Mouse (Mus musculus) CH12.LX (cell line): ENCODE measurements around the gene Ppp1r35. TPM values are rescaled to one million over a fixed set of nuclear protein-coding genes. Genes with fewer than 3 reads are reported as not detected.
A peak's percentile ranks its signal among the peaks of the same experiment; 100 is the strongest.

Experiments used
- DNase-seq: peaks from one replicate; pipeline ENCODE4 v3.0.0-alpha.2; 2013; ENCODE audit errors: extremely low read depth
- H3K27ac ChIP-seq: 2 replicates; pipeline ENCODE4 v1.5.1; 2012; ENCODE audit warnings: low read depth, mild to moderate bottlenecking, control low read depth, moderate library complexity; ENCODE audit not compliant: insufficient read depth
- H3K27me3 ChIP-seq: replicated peaks from 2 replicates; pipeline ENCODE3; 2012; ENCODE audit warnings: inconsistent platforms
- H3K36me3 ChIP-seq, 2 experiments: replicated peaks in 1 of 2; 2 replicates each; pipeline versions ENCODE3 to v1.6.1; 2012; ENCODE audit warnings: inconsistent platforms in 1 of 2, low read length in 1 of 2, mild to moderate bottlenecking in 1 of 2, mixed read lengths in 1 of 2, moderate library complexity in 1 of 2; ENCODE audit not compliant: control insufficient read depth in 1 of 2, insufficient read depth in 1 of 2
- H3K4me1 ChIP-seq, 2 experiments: 2 replicates each; pipeline ENCODE4 v1.6.1; 2012; ENCODE audit warnings: inconsistent platforms in 1 of 2, moderate library complexity in 1 of 2; ENCODE audit not compliant: insufficient read depth in 2 of 2, control insufficient read depth in 1 of 2
- H3K4me2 ChIP-seq: 2 replicates; pipeline ENCODE4 v1.6.1; 2012; ENCODE audit warnings: low read depth, mild to moderate bottlenecking, control low read depth; ENCODE audit not compliant: poor library complexity, insufficient read depth, severe bottlenecking
- H3K4me3 ChIP-seq, 3 experiments: fragments of 150-350 bp in 1 of 3; sonication (generic) in 1 of 3; replicated peaks in 1 of 3; 2 replicates each; pipeline versions ENCODE3 to v1.5.1; 2011 to 2012; ENCODE audit warnings: low read depth in 2 of 3, low read length in 2 of 3, mild to moderate bottlenecking in 2 of 3, moderate library complexity in 2 of 3, control low read depth in 1 of 3, improper control_type of control experiment in 1 of 3, inconsistent platforms in 1 of 3, mixed read lengths in 1 of 3; ENCODE audit not compliant: poor library complexity in 1 of 3
- H3K79me2 ChIP-seq: replicated peaks from 2 replicates; pipeline ENCODE4 v1.6.1; 2012; ENCODE audit warnings: mild to moderate bottlenecking, moderate library complexity; ENCODE audit not compliant: control insufficient read depth, poor library complexity, insufficient read depth, severe bottlenecking; ENCODE audit errors: extremely low read depth
- H3K9ac ChIP-seq: 2 replicates; pipeline ENCODE4 v1.6.1; 2012; ENCODE audit warnings: low read depth, mild to moderate bottlenecking, control low read depth, moderate library complexity; ENCODE audit not compliant: insufficient read depth
- H3K9me3 ChIP-seq: replicated peaks from 2 replicates; pipeline ENCODE3; 2012; ENCODE audit warnings: low read length, inconsistent platforms, mixed read lengths
- BHLHE40 ChIP-seq: IDR thresholded peaks from 2 replicates; pipeline ENCODE4 v1.6.1; 2011; ENCODE audit warnings: mild to moderate bottlenecking, low read depth, low read length, improper control_type of control experiment
- CHD1 ChIP-seq: IDR thresholded peaks from 2 replicates; pipeline ENCODE4 v1.6.1; 2012; ENCODE audit warnings: low read depth, low read length, improper control_type of control experiment, inconsistent platforms
- CHD2 ChIP-seq: IDR thresholded peaks from 2 replicates; pipeline ENCODE4 v1.6.1; 2011; ENCODE audit warnings: low read length, improper control_type of control experiment
- ELF1 ChIP-seq: IDR thresholded peaks from 2 replicates; pipeline ENCODE4 v1.6.1; 2014; ENCODE audit warnings: low read depth, mild to moderate bottlenecking, inconsistent platforms, low read length, improper control_type of control experiment
- EP300 ChIP-seq: IDR thresholded peaks from 2 replicates; pipeline ENCODE4 v1.6.1; 2011; ENCODE audit warnings: low read length, improper control_type of control experiment
- ETS1 ChIP-seq: conservative IDR thresholded peaks from 2 replicates; pipeline ENCODE4 v1.6.1; 2012; ENCODE audit warnings: low read depth, mild to moderate bottlenecking, inconsistent platforms, low read length, improper control_type of control experiment, moderate library complexity
- HCFC1 ChIP-seq: IDR thresholded peaks from 2 replicates; pipeline ENCODE4 v1.6.1; 2012; ENCODE audit warnings: low read depth, mild to moderate bottlenecking, inconsistent platforms, low read length, improper control_type of control experiment
- IRF4 ChIP-seq: IDR thresholded peaks from 2 replicates; pipeline ENCODE4 v1.6.1; 2014; ENCODE audit warnings: low read depth, mild to moderate bottlenecking, inconsistent platforms, low read length, improper control_type of control experiment
- JUN ChIP-seq: IDR thresholded peaks from 2 replicates; pipeline ENCODE4 v1.6.1; 2011; ENCODE audit warnings: low read depth, mild to moderate bottlenecking, low read length, improper control_type of control experiment, moderate library complexity; ENCODE audit not compliant: insufficient read depth
- JUND ChIP-seq: conservative IDR thresholded peaks from 2 replicates; pipeline ENCODE4 v1.6.1; 2011; ENCODE audit warnings: low read depth, low read length, improper control_type of control experiment
- MAFK ChIP-seq: IDR thresholded peaks from 2 replicates; pipeline ENCODE4 v1.6.1; 2011; ENCODE audit warnings: low read length, improper control_type of control experiment; ENCODE audit not compliant: insufficient replicate concordance
- MAX ChIP-seq: IDR thresholded peaks from 2 replicates; pipeline ENCODE4 v1.6.1; 2011; ENCODE audit warnings: low read length, improper control_type of control experiment
- MAZ ChIP-seq: IDR thresholded peaks from 2 replicates; pipeline ENCODE4 v1.6.1; 2012; ENCODE audit warnings: low read depth, mild to moderate bottlenecking, inconsistent platforms, low read length, improper control_type of control experiment, moderate library complexity
- MEF2A ChIP-seq: IDR thresholded peaks from 2 replicates; pipeline ENCODE4 v1.6.1; 2014; ENCODE audit warnings: low read depth, mild to moderate bottlenecking, inconsistent platforms, low read length, improper control_type of control experiment, borderline replicate concordance
- MYC ChIP-seq: IDR thresholded peaks from 2 replicates; pipeline ENCODE4 v1.6.1; 2011; ENCODE audit warnings: low read depth, mild to moderate bottlenecking, improper control_type of control experiment, low read length
- PAX5 ChIP-seq: IDR thresholded peaks from 2 replicates; pipeline ENCODE4 v1.6.1; 2012; ENCODE audit warnings: low read length, inconsistent platforms, mixed read lengths
- POLR2A ChIP-seq: IDR thresholded peaks from 2 replicates; pipeline ENCODE4 v1.6.1; 2011; ENCODE audit warnings: low read depth, mild to moderate bottlenecking, improper control_type of control experiment, low read length
- POLR2AphosphoS2 ChIP-seq: IDR thresholded peaks from 2 replicates; pipeline ENCODE4 v1.6.1; 2011; ENCODE audit warnings: low read depth, low read length, improper control_type of control experiment
- RAD21 ChIP-seq: IDR thresholded peaks from 2 replicates; pipeline ENCODE4 v1.6.1; 2011; ENCODE audit warnings: low read depth, mild to moderate bottlenecking, low read length, improper control_type of control experiment, moderate library complexity
- RCOR1 ChIP-seq: conservative IDR thresholded peaks from 2 replicates; pipeline ENCODE4 v1.6.1; 2012; ENCODE audit warnings: low read depth, mild to moderate bottlenecking, inconsistent platforms, low read length, improper control_type of control experiment
- SIN3A ChIP-seq: IDR thresholded peaks from 2 replicates; pipeline ENCODE4 v1.6.1; 2012; ENCODE audit warnings: low read length, improper control_type of control experiment, inconsistent platforms
- SMC3 ChIP-seq: IDR thresholded peaks from 2 replicates; pipeline ENCODE4 v1.6.1; 2011; ENCODE audit warnings: low read depth, low read length, improper control_type of control experiment
- TBP ChIP-seq: conservative IDR thresholded peaks from 2 replicates; pipeline ENCODE4 v1.6.1; 2011; ENCODE audit warnings: low read depth, low read length, improper control_type of control experiment
- TCF12 ChIP-seq: IDR thresholded peaks from 2 replicates; pipeline ENCODE4 v1.6.1; 2014; ENCODE audit warnings: low read depth, mild to moderate bottlenecking, inconsistent platforms, low read length, improper control_type of control experiment
- USF1 ChIP-seq: IDR thresholded peaks from 2 replicates; pipeline ENCODE4 v1.6.1; 2014; ENCODE audit warnings: low read depth, mild to moderate bottlenecking, inconsistent platforms, low read length, improper control_type of control experiment
- ZKSCAN1 ChIP-seq: IDR thresholded peaks from 2 replicates; pipeline ENCODE4 v1.6.1; 2012; ENCODE audit warnings: low read depth, inconsistent platforms, low read length, improper control_type of control experiment, borderline replicate concordance
- ZMIZ1 ChIP-seq: IDR thresholded peaks from 2 replicates; pipeline ENCODE4 v1.6.1; 2012; ENCODE audit warnings: low read depth, mild to moderate bottlenecking, inconsistent platforms, low read length, improper control_type of control experiment
- ZNF384 ChIP-seq: IDR thresholded peaks from 2 replicates; pipeline ENCODE4 v1.6.1; 2012; ENCODE audit warnings: low read depth, low read length, improper control_type of control experiment, inconsistent platforms
- dilution Hi-C: fragments of 300-500 bp; cut with MboI; formaldehyde crosslinking; loops from 2 replicates; pipeline ENCODE4 v1.14.3; 2020; ENCODE audit warnings: low sequenced_read_pairs; ENCODE audit not compliant: extremely low pct_unique_long_range_greater_than_20kb, extremely low pct_ligation_motif_present
- in situ Hi-C: fragments of 300-500 bp; cut with MboI; formaldehyde crosslinking; loops from 3 replicates; pipeline ENCODE4 v1.14.3; 2019; ENCODE audit warnings: low sequenced_read_pairs, low pct_ligation_motif_present, low pct_unique_long_range_greater_than_20kb, mixed read lengths
- polyA plus RNA-seq: library from polyadenylated mRNA; unstranded; fragments of >175 nt; gene quantifications from 2 replicates; pipeline ENCODE4 v1.2.1, GENCODE M21; 2012; ENCODE audit warnings: low read depth; ENCODE audit not compliant: insufficient read length
- total RNA-seq, 2 experiments: library from RNA; depleted of rRNA; stranded (reverse); fragments of 300-350 nt in 1 of 2; fragments of >200 nt in 1 of 2; gene quantifications; 2 replicates each; pipeline ENCODE4 v1.2.3; 2012 to 2014

Gene Ppp1r35
- total and polyA plus RNA-seq, 3 experiments = 17.3 to 34.6 (median 23.3) TPM

- TF ChIP-seq CHD2 (peak; percentile 81), BHLHE40 (peak; percentile 64; the same call in 1 of the 2 replicates), PAX5 (no peak), CHD1 (no peak), MEF2A (peak; percentile 52; the same call in 1 of the 2 replicates), JUND (no peak), MAFK (no peak), TBP (no peak), RAD21 (no peak), MAZ (peak; percentile 96; the same call in 1 of the 2 replicates), ZMIZ1 (no peak; the same call in 1 of the 2 replicates), MYC (peak; percentile 79), SMC3 (no peak), TCF12 (no peak; the same call in none of the 2 replicates), ZKSCAN1 (no peak), ZNF384 (peak; percentile 83; the same call in 1 of the 2 replicates), POLR2AphosphoS2 (no peak; the same call in 1 of the 2 replicates), HCFC1 (peak; percentile 67), IRF4 (peak; percentile 53; the same call in 1 of the 2 replicates), USF1 (peak; percentile 46; the same call in 1 of the 2 replicates), RCOR1 (no peak)
Measured at GRCm38 (mm10) chr5:137745214-137746171, 33.2 kb upstream of the Ppp1r35 start, which contains the start of gene Tsc22d4 (continued).

- peak; percentile 71 for DNase-seq
- in situ Hi-C loops = no loop called here
- H3K27ac ChIP-seq = peak overlapping the region; percentile 63
- H3K4me1 ChIP-seq = peaks cover 6 to 39% of the 10 kb centered on the region in 2 experiments
- peak overlapping the region; percentile 78 for H3K9ac ChIP-seq
- H3K36me3 ChIP-seq = peaks cover 6 to 21% of the 10 kb centered on the region in 2 experiments
- H3K27me3 ChIP-seq = peaks cover 10% of the 10 kb centered on the region
- no peaks in the 10 kb centered on the region for H3K9me3 ChIP-seq
- dilution Hi-C loops = no loop called here
- peaks cover 32% of the 10 kb centered on the region for H3K79me2 ChIP-seq
- peak overlapping the region; percentile 72 for H3K4me2 ChIP-seq
- TF ChIP-seq TBP = peak; percentile 49; the same call in 1 of the 2 replicates
- no peak for TF ChIP-seq JUN
- TF ChIP-seq MAX = 0 out of 2 replicates have a peak, but pooled peaks have one; percentile 38
- TF ChIP-seq EP300 = peak; percentile 41
- no peak for TF ChIP-seq ETS1
- peak; percentile 26 for TF ChIP-seq ELF1
- TF ChIP-seq POLR2A = no peak
- TF ChIP-seq MAZ = peak; percentile 1; the same call in 1 of the 2 replicates
- TF ChIP-seq SIN3A = 0 out of 2 replicates have a peak, but pooled peaks have one; percentile 0
- TF ChIP-seq TCF12 = peak; percentile 29; the same call in 1 of the 2 replicates
- TF ChIP-seq, all 38 proteins: peak for 7
- peak overlapping the region; percentile 66 to 97 (median 79) for H3K4me3 ChIP-seq
Measured at GRCm38 (mm10) chr5:137746282-137746850, 32.3 kb upstream of the Ppp1r35 start.
